Mouse (Mus musculus): ENCODE measurements around the gene Dok5.

Dok5 gene

GRCm38 (mm10) chr2:170802984-170803383 is 71.4 kb downstream of the Dok5 start:
- DNase-seq: no peak

DNA sequence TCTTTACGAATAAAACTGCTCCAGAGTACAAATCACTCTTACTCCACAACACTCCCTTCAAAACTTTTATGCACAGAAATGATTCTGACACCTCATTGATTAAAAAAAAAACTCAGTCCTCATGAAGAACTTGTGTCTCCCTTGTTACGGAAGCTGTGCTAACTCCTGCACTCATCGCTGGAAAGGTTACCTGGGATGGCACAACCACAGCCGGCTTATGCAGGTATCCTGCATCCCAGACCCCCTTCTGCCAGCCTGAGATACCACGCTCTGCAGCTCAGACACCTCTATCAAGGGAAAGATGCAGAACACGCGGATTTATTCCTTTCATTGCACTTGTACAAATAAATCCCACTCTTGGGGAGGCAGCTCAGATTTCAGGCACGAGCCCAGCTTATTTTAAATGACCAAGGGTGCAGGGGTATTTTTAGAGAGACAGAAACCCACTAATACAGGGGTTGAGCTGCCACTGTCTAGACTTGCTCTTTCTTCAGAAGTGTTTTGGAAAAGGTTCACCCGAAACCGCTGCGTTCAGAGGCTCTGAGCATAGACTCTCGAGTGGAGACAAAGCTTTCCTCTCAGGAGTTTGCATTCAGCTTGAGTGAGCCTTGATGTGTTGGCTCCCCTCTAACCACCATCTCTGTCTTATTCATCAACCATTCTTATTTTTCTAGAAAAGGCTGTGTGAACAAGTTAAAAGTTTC is 76.1 kb downstream of the Dok5 start:
- DNase-seq: no peak

- DNase-seq: no peak
Observed at GRCm38 (mm10) chr2:170808259-170808789, 76.7 kb downstream of the Dok5 start.

DNA sequence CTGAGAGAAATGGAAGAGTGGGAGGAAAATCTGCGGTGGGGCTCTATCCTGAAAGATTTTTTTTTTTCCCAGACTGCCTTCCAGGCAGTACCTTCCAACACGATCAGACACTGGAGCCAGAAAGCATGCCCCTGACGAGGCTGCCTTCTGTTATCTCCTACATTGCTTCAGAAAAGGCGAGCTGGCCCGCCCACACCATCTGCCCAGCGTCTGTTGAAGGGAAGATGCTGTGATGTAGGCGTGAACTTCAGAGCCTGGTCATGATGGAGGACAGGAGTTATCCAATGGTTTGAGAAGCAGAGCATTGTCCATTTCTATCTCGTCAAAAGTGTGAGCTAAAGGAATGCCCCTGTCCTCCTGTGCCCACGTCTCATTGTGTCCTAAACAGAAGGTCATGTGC is 79.7 kb downstream of the Dok5 start:
- no peak for DNase-seq

DNA sequence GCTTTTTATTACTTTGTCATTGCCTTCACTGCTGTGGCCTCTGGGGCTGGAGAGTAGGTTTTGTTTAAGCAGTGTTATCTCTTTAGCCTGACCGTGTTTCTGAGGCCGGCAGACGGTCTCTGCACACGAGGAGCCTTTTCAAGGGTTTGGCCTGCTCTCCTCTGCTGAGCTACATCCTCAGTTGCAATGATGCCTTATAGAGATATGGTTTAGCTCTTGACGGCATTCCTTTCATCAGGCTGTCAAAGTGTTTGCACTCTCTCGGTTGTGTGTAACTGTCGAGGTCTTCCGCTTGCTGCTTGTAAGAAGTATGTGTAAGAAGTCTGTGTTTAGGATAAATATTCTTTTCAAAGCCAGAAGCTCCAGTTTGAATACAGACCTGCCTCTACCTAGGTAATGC is 84.7 kb downstream of the Dok5 start:
- DNase-seq: no peak

GRCm38 (mm10) chr2:170817112-170817703 is 85.6 kb downstream of the Dok5 start:
- DNase-seq: no peak

- DNase-seq: no peak
Observed at GRCm38 (mm10) chr2:170826821-170827441, 95.3 kb downstream of the Dok5 start.

- DNase-seq: no peak
Observed at GRCm38 (mm10) chr2:170828757-170829156, 97.2 kb downstream of the Dok5 start.

- DNase-seq: no peak
Observed at GRCm38 (mm10) chr2:170829191-170829611, 97.6 kb downstream of the Dok5 start.

- no peak for DNase-seq
Observed at GRCm38 (mm10) chr2:170829988-170830387, 98.4 kb downstream of the Dok5 start.

DNA sequence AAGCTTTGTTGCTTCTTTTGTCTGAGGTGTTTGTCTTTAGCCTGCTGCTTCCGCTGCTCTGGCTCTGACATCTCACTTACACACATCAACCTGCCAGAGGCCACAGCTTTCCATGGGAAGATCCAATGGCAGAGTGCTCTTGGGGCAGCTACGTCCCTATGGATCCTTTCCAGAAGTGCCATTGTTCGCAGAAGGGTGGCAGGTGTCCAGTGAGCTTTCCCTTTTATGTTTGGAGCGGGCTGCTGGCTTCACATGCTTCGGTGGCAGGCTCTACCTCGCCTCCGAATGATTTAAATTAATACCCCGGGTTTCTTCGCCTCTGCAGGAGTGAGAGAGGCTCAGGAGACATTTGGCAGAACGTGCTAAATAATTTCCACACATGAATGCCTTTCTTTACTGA is 105.3 kb downstream of the Dok5 start:
- DNase-seq: no peak

- DNase-seq: no peak
Observed at GRCm38 (mm10) chr2:170837363-170837762, 105.8 kb downstream of the Dok5 start.

DNA sequence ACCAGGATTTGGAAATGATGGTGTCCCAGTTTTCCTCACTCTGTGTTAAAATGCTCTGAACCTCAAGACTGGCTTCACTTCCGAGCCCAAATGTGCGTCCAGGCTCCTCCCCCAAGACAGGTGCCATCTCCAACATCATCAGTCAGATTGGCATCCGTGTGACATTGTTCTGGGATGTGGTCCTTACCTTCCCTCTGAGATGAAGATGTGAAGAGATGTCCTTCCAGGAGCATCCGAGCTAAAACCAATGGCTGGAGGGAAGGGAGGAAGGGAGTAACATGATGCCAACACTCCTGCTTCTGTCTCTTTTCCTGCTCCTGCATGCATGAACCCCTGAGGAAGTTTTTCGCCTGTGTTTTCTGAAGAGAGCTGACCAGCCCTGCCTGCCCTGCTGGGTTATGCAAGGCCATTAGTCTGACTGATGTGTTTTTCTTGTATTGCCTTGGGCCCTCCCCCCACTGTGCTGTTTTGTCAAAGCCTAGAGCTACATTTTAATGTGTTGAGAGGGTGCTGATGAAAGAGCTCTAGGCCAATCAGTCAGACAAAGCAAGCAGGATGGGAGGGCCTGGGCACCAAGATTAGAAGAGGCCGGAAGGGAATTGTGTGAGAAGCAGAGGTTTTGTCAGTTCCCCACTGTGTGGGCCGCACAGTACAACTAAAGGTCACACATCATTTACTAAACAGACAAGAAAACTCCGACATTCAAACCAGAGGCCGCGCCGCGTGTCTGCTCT is 106.4 kb downstream of the Dok5 start:
- no peak for DNase-seq

GRCm38 (mm10) chr2:170841441-170841965 is 109.9 kb downstream of the Dok5 start:
- DNase-seq: no peak

DNA sequence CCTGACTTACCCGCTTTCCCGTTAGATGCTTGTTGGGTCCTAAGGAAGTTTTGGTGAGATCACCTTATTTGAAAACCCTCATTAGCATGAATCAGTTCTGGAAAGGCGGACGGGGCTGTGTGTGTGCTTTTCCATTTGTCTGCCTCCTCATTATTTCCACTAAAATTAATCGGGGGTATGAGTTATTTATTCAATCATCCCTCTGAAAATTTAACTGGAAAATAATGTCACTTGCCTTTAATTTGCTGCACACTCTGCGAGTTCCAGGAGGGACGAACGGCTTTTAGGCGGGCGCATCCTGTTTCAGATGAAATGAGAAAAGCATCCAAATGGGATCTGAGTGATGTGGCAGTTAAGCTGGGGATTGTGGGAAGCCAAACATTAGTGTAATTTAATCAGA is 113.9 kb downstream of the Dok5 start:
- DNase-seq: no peak

- DNase-seq: no peak
Observed at GRCm38 (mm10) chr2:170850058-170850457, 118.5 kb downstream of the Dok5 start.

DNA sequence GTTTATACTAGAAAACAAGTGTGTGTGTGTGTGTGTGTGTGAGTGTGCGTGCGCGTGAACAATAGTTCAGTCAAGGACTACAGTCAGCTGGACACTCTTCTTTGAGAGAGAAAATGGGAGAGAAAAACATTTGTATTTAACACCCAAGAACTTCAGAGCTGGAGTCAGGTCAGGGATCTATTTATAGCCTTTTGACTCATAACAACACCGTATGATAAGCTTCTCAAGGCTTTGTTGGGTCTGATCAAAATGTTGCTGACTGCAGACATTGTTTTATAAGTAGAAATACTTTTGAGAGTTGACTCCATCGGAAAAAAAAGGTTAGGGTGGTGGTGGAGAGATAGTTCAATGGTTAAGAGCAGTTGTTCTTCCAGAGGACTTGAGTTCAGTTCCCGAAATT is 120.7 kb downstream of the Dok5 start:
- no peak for DNase-seq

DNA sequence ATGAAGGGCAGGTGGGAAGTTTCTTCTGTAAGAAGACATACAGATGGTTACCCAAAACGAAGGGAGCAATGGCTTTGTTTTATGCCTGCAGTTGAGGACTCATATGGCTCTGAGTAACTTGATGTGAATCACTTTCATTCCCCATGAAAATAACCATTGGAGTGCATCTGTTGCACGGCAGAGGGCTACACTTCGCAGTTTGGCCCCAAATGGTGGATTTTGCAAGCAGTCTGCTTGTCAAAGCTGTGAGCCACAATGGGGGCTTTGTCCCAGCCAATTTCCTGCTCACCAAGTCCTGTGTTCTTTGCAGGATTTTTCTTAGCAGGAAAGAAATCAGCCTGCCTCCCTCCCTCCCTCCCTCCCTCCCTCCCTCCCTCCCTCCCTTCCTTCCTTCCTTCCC is 123.6 kb downstream of the Dok5 start:
- no peak for DNase-seq

DNA sequence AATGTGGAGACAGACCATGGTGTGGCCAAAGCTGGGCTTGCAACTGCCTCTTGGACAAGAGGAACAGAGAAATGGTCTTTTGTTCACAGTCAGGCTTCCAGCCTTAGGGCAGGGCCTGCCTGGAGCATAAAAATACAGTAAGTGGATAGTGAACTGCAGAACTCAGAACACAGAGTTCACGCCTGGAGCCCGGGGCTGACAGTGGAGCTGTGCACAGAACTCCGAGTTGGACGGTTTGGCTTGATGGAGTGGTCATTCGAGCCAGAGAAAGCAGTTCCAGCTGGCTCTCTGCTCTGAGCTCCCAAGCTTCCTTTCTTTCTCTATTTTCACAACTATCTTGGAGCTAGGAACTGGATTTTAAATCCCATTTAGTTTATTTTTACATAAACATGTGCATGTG is 124.5 kb downstream of the Dok5 start:
- no peak for DNase-seq

GRCm38 (mm10) chr2:170857507-170857906 is 125.9 kb downstream of the Dok5 start:
- DNase-seq: no peak

DNA sequence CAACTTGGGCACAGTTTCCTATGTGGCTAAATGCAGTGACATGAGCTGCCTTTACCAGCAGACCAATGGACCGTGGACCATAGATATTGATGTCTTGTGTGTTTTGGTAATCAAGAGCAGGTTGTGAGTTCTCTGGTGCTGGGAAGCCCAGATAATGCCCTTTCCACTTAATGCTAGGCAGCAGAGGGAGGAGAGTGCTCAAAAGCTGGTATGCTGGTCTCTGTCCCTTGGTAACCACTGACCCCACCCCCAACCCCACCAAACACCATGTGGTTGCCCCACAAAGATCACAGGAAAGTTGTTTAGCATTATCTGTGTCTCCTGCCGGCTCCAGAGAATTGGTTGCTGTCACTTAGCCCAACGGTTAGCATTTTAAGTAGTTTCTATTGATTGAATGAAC is 127.0 kb downstream of the Dok5 start:
- DNase-seq: no peak

DNA sequence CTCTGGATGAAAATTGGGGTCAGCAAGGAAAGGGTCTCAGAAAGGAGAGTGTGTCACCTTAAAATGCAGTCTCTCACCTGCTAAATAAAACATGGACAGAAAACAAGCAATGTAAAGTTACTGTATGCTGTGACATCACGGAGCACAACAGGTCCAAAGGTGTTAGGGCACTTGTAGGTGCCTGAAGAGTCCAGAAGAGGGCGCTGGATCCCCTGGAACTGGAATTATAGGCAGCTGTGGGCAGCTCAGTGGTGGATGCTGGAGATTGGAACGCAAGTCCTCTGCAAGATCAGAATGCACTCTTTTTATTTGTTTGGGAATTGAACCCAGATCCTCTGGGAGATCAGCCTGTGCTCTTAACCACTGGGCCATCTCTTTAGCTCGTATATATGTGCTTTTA is 129.0 kb downstream of the Dok5 start:
- DNase-seq: no peak

DNA sequence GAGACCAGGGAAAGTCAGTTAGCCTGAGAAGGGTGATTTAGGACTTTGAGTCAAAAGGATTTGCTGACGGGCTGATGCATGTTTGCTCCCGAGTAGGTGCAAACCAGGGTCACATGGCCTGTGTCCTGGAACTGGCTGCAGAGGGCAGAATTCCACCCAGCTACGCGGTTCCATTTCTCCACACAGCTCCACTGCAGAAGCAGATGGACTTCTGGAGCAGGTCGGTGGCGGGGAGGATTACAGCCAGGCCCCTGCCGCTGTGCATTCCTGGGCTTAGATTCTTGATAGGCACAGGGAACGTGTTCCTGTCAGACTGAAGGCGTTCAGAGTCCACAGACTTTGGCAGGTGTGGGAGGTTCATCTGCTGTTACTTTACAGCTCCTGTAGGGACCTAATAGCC is 131.2 kb downstream of the Dok5 start:
- no peak for DNase-seq

All from spleen, adult 18-20 months (tissue).